Mouse (Mus musculus): ENCODE measurements around the gene Hspb6.

The Hspb6 gene

DNA sequence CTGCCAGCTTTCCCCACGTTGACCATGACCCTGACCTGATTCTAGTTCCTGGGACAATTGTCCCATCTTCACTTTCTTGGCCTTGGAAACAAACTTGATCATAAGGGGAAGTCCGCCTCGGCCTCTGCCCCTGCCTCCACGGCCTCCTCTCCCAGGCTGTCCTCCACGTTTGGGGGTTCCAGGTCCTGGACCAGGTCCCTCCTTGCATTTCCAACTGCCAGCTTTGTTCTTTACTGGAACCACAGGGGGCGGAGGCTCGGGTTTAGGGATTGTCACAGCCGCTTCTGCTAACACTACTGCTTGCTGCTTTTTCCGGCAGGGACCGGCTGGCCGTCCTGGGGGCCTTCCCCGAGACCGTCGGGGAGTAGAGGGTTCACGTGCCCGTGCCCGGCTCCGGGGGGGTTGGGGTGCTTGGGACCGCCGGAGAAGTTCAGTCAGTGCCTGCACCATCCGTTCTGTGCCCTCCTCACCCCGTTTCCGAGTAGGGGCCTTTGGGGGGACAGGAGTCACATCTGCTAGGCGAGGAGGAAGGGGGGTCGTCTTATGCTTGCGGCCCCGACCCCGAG lies 34.6 kb downstream of the Hspb6 start:
- DNase-seq (ENCODE audit: low read depth, low spot score), result no peak

DNA sequence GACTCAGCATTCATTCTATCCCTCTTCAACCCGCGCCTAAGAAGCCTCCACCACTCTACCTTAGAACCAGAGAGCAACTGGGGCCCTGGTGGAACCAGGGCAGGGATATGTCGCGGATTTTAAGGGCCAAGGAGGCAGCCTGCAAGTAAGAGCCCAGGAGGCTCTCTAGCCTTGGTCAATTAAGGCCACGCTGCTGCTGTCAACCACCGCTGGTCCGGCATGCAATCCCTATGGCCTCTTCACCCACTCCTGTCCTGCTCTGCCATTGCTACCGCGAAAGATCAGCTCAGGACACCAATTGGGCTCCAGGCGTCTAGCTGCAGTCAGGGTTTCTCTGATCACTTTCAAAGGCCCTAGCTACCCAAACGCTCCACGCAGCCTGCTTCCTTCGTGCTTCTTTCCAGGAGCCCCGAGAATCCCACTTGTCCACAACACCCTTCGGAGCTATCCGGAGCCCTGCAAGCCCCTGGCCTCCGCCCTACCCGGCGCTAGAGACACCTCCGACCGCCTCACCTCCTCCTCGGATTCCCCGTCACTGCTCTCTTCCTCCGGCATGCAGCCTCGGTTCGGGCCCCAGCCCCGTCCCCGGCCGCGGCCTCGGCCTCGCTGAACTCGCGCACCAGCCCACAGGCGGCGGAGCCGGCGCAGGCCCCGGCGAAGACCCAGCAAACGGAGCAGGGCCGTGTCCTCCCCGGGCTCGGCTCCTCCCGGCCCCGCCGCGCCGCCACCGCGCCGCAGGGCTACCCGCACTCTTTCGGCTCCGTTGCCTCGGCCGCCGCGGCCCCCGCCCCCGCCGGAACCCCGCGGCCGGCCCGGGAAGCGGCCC lies 36.1 kb downstream of the Hspb6 start:
- DNase-seq (ENCODE audit: low read depth, low spot score), result peak; percentile 42

DNA sequence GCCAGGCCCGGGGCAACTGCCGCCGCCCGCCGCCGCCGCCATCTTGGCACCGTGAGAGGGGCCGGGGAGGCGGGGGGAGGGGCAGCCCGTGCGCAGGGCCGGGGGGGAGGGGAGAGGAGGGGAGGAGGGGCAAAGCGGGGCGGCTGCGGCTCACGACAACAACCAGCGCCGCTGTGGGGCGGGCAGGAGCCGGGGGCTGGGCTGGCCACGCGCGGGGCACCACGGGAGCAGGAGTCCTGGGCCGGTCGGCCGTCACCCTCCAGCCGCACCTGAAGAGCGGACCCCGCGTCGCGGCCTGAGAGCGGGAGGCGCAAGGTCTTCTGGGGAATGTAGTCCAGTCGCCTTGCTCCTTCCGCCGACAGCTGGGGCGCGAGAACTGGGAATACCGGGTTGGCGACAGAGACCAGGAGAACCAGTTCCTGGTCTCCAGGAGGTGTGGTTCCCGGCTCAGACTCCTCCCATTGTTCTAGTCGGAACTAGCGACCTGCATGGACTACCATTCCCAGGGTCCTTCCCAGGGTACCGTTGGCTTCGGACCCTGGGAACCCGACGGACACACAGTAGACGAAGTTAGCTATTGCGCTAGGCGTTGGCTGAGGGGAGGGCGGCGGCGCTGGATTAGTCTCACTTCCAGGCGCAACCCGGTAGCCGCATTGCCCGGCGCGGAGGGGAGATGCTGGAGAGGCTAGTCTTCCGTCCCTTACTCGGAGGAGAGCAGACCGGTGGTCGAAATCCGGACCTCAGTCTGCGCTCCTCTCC lies 36.9 kb downstream of the Hspb6 start, which contains the start of gene Kmt2b:
Kmt2b (minus strand) TSS at position 51 of the 759 bp plus-strand sequence.
- peak; percentile 99 for DNase-seq (ENCODE audit: low read depth, low spot score)

DNA sequence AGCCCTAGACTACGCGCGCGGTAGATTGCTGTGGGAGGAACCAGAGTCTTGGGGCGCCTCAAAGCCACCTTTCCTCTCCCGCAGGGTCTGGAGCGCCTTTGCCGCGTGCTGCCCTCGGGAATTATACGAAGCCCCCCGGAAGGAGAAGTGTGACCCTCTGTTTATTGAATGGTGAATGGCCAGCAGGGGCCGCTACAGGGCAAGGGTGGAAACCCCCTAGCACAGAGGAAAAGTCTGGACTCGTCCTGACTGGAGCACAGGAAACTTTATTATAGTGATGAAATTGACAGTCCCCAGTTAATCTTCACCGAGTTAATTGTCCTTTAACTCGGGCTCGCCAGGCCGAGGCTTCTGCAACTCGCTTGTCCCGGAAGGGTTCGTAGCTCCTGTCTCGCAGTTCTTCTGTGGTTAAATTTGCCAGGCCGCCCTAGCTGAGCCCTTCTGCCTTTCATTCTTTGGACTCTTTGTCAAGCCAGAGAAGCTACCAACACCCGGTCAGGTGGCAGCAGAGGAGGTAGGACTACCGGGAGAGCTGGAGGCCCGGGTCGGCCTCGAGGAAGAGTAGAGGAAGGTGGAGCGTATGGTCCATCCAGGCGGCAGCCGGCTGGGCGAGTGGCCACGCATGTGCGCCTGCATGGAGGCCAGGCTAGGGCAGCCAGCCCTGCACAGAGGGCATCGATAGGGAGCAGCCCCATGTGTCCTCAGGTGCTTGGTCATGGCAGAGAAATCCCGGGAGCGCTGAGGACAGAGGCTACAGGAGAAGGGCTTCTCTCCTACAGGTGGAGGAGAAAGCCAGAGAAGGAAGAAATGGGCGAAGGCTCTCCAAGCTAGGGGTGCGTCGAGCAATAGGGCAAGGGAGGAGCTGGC lies 37.7 kb downstream of the Hspb6 start:
- DNase-seq (ENCODE audit: low read depth, low spot score), result peak; percentile 90

DNA sequence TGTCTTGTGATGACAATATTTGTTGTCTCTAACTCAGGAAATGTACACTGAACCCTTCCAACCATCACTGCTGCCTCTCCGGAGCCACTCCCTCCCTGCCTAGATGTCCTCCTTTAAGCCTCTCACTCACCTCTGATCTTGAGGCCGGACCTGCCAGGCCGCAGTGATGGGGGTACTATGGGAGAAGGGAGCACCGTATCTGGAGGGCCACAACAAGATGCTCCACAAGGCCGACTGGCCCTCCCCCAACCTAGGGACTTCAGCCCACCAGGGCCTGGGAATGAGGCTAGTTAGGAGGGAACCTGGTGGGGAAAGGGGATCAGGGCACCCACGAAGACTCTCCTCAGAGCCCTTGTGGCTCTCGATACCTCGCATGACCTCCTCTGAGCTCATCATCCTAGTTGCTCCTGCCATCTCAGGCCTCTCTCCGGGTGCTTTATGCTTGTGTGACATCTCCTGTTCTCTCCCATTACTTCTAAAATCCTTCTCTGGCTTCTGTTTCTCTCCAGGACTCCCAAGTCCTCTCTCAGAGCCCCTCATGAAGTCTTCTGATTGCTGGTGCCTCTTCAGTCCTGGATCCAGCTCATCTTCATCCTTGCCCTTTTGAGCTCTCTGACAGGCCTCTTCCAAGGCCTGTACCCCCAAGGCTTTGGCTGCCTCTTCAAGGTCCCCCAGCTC lies 39.1 kb downstream of the Hspb6 start:
- DNase-seq (ENCODE audit: low read depth, low spot score), result no peak

DNA sequence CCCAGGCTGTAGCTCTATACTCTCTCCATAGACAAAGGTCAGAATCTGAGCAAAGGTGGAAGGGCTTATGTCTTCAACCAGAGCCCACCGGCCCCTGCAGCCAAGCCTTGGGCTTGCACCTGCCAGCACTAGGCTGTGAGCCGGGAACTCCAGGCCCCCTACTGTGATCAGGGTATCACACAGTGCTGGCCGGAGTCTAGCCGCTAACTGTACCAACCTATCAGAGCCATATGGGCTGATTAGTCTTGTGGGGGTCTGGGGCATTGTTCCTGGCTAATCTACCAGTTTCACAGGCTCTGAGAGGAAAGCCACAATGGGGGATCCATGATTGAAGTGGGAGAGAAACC lies 39.6 kb downstream of the Hspb6 start:
- no peak for DNase-seq (ENCODE audit: low read depth, low spot score)

DNA sequence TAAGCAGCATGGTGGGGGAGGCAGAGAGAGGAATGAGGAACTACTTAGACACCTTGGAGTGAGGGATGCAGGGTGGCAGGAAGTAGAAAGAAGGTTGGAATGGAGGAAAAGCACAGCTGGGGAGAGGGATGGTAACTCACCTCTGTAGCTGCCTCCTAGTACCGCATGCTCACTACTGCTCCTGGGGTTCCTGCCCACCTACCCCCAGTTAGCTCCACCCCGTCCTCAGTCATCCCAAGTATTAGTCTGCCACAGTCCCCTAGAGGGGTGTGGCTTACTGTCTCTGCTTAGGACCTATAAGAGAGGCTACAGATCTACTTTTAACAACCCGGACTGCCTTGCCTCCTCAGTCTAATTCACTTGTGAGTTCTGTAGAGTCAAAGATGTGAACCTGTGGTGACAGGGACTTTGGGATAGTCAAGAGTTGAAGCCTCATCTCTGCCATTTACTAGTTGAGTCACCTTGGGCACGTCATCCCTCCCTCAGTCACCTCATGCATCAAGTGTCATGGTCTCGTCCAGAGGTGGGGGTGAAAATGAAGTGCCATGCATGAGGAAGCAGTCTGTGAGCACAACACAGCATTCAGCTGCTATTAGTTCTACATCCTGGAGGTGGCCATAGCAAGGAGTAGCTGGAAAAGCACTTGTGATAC lies 40.9 kb downstream of the Hspb6 start:
- DNase-seq (ENCODE audit: low read depth, low spot score), result peak; percentile 71

DNA sequence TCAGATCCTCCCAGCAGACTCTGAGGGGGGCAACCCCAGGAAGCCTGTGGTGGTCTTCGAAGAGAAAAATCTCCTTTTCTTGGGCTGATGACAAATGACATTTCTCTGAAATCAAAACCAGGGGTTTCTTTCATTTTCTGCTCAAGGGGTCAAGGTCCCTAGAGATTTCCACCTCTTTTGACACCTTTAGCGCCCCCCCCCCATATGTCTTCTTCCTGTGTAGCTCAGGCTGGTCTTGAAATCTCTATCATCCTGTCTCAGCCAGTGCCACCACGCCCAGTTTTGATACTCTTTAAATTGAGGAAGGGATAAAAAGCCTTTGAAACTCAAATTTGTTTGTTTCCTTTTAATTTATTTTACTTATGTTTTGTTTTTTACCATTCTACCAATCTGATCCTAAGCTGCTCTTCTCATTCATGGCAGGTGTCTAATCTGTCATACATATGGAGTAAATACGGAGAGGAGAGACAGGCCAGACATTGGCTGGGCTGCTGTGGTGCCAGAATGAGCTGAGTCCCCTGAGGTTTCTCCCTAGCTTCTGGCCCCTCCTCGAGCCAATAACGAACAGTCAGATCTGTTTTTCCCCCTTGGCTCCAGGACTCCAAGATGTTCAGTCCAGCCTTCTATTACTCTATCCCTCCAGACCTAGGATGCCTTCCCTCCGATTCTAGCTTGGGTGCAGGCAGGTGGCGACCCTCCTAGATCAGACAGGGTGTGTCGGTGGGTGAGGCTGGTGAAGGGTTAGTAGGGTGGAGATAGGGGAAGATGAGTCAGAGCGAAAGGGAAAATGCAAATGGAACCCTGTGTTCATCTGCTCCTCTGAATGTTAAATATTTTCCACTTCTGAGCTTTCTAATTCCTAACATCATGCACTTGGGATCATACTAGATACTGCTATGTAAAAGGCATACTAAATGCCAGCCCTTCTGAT lies 41.9 kb downstream of the Hspb6 start:
- DNase-seq (ENCODE audit: low read depth, low spot score), result no peak

DNA sequence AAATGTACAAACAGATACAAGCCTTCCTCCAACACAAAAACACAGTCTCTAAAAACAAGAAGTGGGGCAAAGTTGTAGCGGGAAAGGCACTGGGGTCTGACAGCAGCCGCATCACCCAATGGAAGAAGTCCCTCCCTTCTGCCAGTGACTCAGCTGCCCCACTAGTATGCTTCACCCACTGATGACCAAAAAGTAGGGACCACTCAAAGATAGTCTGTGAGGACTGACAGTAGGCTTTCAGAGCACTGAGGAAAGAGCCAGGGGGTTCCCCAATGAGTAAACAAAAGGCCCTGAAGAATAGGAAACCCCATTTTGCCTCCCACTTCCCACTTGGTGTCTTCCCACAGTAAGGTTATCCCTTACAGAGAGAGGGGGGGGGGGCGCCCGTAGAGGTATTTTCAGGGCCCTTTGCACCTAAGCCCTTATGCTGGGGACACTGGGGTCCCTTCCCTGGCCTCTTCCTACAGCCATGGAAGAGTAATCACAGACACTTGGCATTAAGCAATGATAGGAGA lies 42.6 kb downstream of the Hspb6 start:
- DNase-seq (ENCODE audit: low read depth, low spot score), result no peak

DNA sequence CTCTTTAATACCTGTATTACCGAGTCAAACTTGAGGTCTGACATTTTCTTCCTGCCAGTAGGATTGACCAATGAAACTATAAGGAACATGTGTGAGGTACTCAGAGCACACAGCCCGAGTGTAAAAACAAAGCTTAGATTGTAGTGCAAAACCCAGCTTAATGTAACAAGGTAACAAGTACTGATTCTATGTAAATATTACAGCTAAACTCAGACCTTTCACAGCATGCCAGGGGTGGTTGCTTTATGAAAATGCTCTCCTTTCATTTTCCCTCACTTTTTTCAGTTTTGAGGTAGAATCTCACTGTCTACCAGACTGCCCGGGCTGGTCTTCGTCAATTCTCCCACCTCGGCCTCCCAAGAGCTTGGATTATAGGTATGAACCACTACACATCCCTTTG lies 44.1 kb downstream of the Hspb6 start:
- no peak for DNase-seq (ENCODE audit: low read depth, low spot score)

DNA sequence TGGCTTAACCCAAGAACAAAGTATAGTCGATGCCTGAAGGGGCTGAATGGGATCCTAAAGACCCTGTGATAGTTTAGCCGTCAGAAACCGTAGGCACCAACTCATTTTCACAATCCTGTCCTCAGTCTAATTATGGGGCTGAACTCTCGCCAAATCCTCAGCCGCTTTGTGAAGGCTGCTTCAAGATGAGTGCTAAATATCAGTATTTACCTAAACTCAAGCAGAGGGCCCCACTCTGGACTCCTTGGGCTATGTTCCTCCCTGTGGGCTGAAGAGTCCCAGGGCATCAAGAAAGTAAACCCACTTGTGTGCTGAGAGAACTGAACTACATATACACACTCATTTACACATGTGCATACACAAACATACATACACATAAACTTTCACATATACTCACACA lies 44.8 kb downstream of the Hspb6 start:
- no peak for DNase-seq (ENCODE audit: low read depth, low spot score)

DNA sequence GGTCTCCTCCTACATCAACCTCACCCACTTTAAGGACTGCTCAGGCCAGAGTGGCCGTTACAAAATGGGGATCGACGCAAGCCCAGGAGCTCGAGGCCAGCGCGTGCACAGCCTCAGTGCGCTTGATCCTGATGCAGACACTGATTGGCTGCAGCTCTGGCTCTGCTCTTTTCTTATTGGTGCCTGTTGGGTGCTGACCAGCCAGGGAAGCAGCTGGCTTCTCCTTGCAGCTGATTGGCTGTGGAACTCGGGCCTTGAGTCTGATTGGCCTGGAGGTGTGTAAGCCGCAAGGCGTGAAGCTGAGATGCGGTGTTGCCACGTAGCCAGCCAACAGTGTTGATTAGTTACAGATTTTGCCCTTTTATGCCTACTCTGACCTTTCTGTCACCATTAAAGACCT lies 46.8 kb downstream of the Hspb6 start, which contains the start of gene Zbtb32:
Zbtb32 (minus strand) TSS at position 124 of the 400 bp plus-strand sequence.
- DNase-seq (ENCODE audit: low read depth, low spot score), result peak; percentile 89

DNA sequence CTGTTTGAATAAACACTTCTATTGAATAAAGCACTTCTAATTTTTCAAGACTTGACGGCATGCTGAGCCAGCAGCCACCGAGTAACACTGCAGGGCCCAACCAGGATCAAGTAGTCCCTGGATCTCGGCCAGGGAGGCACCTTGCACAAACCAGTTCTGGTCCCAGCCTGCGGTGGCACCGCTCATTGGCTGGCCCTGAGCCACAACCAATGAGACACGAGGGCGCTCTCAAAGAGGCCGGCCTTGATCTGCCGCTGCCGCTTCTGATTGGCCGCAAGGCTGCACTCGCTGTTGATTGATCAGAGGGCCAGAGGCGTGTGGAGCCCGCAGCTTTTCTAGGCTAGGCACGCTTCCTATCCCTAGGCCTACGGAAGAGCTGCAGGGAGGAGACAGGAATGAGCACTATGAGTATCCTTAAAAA lies 48.0 kb downstream of the Hspb6 start:
- DNase-seq (ENCODE audit: low read depth, low spot score), result peak; percentile 98

DNA sequence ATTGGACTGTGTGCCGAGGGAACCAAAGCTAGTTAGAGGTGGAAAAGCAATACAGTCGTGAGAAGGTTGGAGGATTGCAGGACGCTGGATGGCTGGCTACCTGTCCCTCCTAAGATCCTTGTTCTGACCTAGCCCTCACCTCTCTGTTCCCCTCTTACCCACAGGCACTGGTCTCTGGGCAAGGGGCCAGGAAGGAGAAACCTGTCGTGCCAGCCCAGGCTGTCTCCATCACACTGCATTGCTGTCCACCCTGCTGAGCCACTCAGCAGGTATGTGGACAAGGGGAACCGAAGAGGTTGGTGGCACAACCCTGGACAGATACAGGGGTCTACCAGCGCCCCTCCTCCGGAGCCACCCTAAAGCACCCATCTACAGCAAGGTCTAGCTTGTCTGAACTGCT lies 48.7 kb downstream of the Hspb6 start:
- DNase-seq (ENCODE audit: low read depth, low spot score), result no peak

DNA sequence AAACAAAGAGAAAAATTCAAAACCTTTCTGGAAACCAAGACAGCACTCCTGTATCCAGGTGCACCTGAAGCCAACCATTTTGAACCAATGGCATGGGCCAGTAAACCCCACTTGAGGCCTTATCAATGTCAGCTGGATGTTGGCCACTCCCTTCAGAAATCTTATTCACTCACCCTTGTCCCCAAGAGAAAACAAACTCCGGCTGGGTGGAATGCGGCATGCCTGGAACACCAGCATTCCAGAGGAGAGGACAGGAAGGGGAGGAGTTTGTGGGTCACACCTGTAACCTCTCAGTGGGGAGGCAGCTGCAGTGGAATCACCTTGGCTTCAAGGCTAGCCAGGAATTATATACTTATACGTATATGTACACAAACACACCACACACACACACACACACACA lies 50.6 kb downstream of the Hspb6 start:
- DNase-seq (ENCODE audit: low read depth, low spot score), result peak; percentile 99

DNA sequence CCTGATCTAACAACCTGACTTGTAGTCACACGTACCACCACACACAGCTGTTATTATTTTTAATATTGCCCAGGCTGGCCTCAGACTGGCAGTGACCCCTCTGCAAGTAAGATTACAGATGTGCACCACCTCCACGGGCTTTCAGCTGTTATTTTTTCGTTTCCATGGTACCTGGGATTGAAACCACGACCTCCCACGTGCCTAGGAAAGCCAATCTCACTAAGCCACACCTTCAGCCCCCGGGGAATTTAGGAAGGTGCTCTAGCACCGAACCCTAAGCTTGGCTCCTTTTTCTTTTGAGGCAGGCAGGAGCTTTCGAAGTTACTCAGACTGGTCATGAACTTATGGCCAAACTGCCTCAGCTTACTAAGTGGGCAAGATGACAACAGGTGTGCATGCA lies 52.4 kb downstream of the Hspb6 start:
- peak; percentile 84 for DNase-seq (ENCODE audit: low read depth, low spot score)

DNA sequence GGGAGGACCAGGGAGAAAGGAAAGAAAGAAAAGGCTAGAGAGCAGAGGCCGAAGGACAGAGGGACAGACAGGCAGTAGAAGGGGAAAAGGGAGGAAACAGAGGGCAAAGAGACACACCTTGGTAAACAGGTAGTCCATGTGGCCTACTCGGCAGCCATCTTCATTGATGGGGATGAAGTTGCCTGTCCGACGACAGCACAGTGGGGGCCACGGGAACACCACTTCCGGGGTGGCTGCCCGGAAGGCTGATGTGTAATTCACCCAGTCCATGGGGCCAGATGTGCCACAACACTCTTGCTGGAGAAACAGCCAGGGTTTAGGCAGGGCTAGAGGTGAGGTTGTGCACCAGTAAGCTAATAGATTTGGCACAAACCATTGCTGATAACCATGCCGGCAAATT lies 53.0 kb downstream of the Hspb6 start:
- no peak for DNase-seq (ENCODE audit: low read depth, low spot score)

Measured in R1 (cell line).